Comparison of ENCODE assay signal across 11 mouse cellular contexts in the genomic region with DNA sequence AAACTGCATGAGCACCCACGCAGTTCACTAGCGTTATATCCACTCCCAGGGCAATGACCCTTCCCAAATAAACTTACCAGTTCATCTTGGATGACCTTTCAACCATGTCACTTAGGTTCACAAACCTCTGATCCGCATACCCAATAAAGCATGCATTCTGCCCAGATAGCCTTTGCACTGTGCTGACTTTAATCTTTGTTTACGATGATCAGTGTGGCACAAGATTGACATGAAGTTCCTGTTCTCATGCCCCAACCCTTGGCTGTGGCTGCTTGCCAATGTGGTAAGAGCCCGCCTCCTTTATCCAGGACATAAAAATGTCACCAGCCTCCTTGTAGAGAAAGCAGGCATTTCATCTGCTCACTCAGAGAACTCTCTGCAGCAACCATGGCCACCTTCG. TPM values are rescaled to one million over a fixed set of nuclear protein-coding genes. Genes with fewer than 3 reads are reported as not detected.
DNase-seq lines count a peak whose midpoint lies in the region; ATAC-seq and TF ChIP-seq lines count a peak whose summit lies in the region.
"Had no signal": no experiment of that assay in that cellular context is flagged by ENCODE, and none has a peak within 500 bp of the region (broad histone marks: within the 10 kb centered on the region; RNA-seq: fewer than 3 reads in every experiment).

Gene Akr1b7 (plus strand): TSS at position 312 of the 400 bp plus-strand sequence.

- peak; percentile 41 for DNase-seq in lung, postnatal 10 days
- DNase-seq in lung, adult 2 months: no peak
- peak; percentile 84 for DNase-seq in adrenal gland, adult 2 months
- peak; percentile 6 to 23 for DNase-seq in kidney, adult 8-10 months
- DNase-seq in neural tube, embryonic 10.5 days (ENCODE audit: extremely low spot score, low spot score): no peak
- DNase-seq in spleen, postnatal 4 days (ENCODE audit: low spot score in 2 of 2): no peak
- DNase-seq in T-cell, adult 2 months (ENCODE audit: low spot score): no peak
- DNase-seq: right cerebral cortex, adult 18-20 months; thymus, adult 18-20 months had no signal

- WGBS in lung, adult 2 months: 41% methylated on average over 6 of the region's 6 CpGs

- no peak within 1 kb of the TSS for H3K4me3 ChIP-seq in lung, adult 2 months (replicated peaks; ENCODE audit: extremely low read depth, low read depth, low read length)
- H3K4me3 ChIP-seq: limb, embryonic 13.5 days had no signal

- H3K4me1 ChIP-seq in lung, adult 2 months (ENCODE audit: control insufficient read depth, insufficient read depth, low read length): no peaks in the 10 kb centered on the region
- H3K4me1 ChIP-seq: limb, embryonic 13.5 days had no signal

- no peak for TF ChIP-seq CTCF in lung, adult 2 months (IDR thresholded peaks at IDR 0.05; ENCODE audit: insufficient read depth, low read length)

- no peak for TF ChIP-seq POLR2A in lung, adult 2 months (IDR thresholded peaks at IDR 0.05; ENCODE audit: borderline replicate concordance, extremely low read depth, low read depth, low read length)

- ATAC-seq in megakaryocyte progenitor cell, adult 5-6 weeks (replicated peaks; ENCODE audit: poor library complexity): peak; percentile 68

RNA-seq across cellular contexts. Expression of gene Akr1b7, which starts in this region (rescaled TPM):
- 0.40 and 0.73 TPM in 2 replicates for polyA plus RNA-seq in lung, adult 2 months (2012; rRNA removed)
- total RNA-seq in adrenal gland, adult 2 months (2021): 1,000 to 10,000 TPM; 2,991 to 6,085 TPM
- polyA plus RNA-seq in adrenal gland, adult 2 months (2012; rRNA removed): 318 and 465 TPM in 2 replicates
- 0.22 TPM in 1 of 2 replicates, not detected in the other for total RNA-seq in megakaryocyte progenitor cell, adult 5-6 weeks (2015)
- total RNA-seq in megakaryocyte progenitor cell, adult 5-6 weeks (2017): not detected in 2 replicates
- polyA plus RNA-seq: limb, embryonic 13.5 days had no signal

Comparison
In these comparisons a context has a peak if more than half of its experiments do, and no peak if none do; other contexts are left out.
1. RNA of gene Akr1b7 (total RNA-seq): 2,991 to 6,085 TPM in adrenal gland, adult 2 months; 0.22 TPM in megakaryocyte progenitor cell, adult 5-6 weeks; every median in the first group is over 1,000 times any median in the second.
2. RNA of gene Akr1b7 (polyA plus RNA-seq): 318 to 465 TPM in adrenal gland, adult 2 months; 0.40 to 0.73 TPM in lung, adult 2 months; every median in the first group is over 100 times any median in the second.
3. DNase-seq: peak in lung, postnatal 10 days (single experiment), adrenal gland, adult 2 months (single experiment) and kidney, adult 8-10 months (2 of 2); none in lung, adult 2 months (single experiment), neural tube, embryonic 10.5 days (single experiment), spleen, postnatal 4 days (0 of 2) and T-cell, adult 2 months (single experiment).
4. Peak in ATAC-seq in megakaryocyte progenitor cell, adult 5-6 weeks; RNA of the gene not detected or under 1 TPM.